Mouse (Mus musculus) brown adipose tissue, adult 24 weeks (tissue): ENCODE measurements around the gene Clgn. TPM values are rescaled to one million over a fixed set of nuclear protein-coding genes. Genes with fewer than 3 reads are reported as not detected.
"Not testable (repeated sequence)": the region's sequence is repeated elsewhere in the genome, so short reads cannot be mapped to it uniquely, and the experiment has no call there.

Source experiments
- H3K27ac ChIP-seq: fragments of 200-500 bp; replicated peaks from 2 replicates; pipeline ENCODE4 v1.5.1; 2012; ENCODE audit warnings: low read depth, mild to moderate bottlenecking, low read length
- H3K4me1 ChIP-seq: fragments of 200-500 bp; 2 replicates; pipeline ENCODE4 v1.6.1; 2012; ENCODE audit warnings: low read length, mixed read lengths; ENCODE audit not compliant: control insufficient read depth, insufficient read depth, insufficient read length
- H3K4me3 ChIP-seq: fragments of 200-500 bp; 2 replicates; pipeline ENCODE4 v1.5.1; 2012; ENCODE audit warnings: low read depth, mild to moderate bottlenecking, low read length, moderate library complexity; ENCODE audit not compliant: insufficient read depth
- polyA plus RNA-seq: library from polyadenylated mRNA; stranded (reverse); fragments of >200 nt; gene quantifications from 2 replicates; pipeline ENCODE4 v1.2.4, GENCODE M21; 2012; ENCODE audit not compliant: missing spikeins, insufficient read depth, insufficient read length

Clgn gene
- polyA plus RNA-seq, 1 experiment, result not detected

DNA sequence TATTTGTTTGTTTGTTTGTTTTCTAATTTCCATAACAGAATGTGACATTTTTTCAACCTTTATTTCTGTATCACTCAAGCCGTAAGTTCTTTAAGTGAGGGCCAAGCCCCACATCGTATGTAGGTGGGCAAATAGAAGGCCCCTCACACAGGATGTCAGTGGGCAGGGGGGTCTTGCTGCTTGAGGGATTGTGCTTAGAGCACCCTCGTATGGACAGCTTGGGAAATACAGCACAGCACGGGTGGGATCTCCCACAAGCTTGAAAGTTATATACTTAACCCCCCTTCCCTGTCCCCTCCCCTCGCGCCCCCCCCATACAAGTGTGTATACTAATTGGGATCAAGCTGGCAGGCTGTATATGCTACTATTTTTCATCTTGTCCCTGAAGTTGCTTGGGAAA is 17.2 kb downstream of the Clgn start:
- Histone ChIP-seq H3K4me1 (no peaks in the 10 kb centered on the region), H3K4me3 (no peak overlapping the region)

DNA sequence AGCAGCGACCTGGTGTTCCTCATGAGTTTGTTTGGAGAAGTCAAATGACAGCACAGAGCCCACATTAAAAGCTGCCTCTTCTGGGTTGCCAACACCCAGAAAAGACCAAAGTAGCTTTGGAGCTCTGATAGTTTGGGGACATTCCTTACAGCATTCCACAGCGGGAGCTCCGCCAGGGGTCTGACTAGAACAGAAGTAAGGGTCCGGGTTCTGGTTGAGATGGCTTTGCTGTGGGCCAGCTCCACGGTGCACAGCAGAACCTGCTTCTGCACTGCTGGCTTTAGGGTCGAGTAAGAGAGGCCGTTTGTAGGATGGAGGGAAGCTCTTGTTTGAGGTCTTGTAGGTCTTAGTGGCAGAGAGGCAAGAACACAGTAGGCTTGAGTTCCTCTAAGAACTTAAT is 18.8 kb downstream of the Clgn start:
- H3K4me1 ChIP-seq, result no peaks in the 10 kb centered on the region

More for the DNA sequence above, 17.2 kb downstream of the Clgn start:
- H3K27ac ChIP-seq, result no peak overlapping the region

DNA sequence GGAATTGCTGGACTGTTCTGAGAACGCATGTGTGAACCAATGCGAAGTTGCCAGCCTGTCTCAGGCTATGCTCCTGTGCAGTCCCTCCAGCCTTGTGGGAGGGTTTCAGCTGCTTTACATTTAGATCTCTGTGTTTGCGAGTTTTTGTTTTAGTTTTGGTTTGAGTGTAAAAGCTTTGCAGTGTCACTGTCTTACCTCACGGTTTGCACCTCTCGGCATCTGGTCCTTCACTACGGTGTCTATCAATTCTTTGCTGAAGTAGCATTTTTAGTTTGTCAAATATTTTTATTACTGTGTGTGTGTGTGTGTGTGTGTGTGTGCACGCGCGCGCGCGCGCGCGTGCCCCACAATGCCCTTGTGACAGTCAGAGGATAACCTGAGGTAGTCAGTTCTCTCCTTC is 27.2 kb downstream of the Clgn start:
- H3K4me3 ChIP-seq, result no peak overlapping the region
- no peak overlapping the region for H3K27ac ChIP-seq
- no peaks in the 10 kb centered on the region; the same call in 1 of the 2 replicates for H3K4me1 ChIP-seq

More for the DNA sequence above, 18.8 kb downstream of the Clgn start:
- Histone ChIP-seq H3K27ac (no peak overlapping the region), H3K4me3 (no peak overlapping the region)

DNA sequence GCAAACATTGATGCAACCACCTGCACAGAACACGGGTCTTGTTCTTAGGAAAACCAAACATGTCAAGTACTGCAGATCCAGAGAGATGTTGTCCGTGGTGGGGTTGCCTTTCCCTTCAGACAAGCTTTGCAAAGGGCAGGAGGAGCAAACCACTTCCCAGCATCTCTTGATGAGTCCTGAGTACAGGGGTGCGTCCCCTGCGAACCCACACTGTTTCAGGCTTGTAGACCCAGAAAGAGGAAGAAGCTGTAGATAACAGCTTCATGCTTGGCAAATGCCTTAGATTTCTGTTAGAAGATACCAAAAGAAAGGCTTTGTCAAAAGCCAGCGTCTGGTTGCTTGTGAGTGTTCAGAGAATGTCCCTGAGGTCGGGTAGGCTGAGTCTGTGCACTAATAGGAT is 28.3 kb downstream of the Clgn start:
- H3K4me1 ChIP-seq, result no peaks in the 10 kb centered on the region; the same call in 1 of the 2 replicates
- H3K27ac ChIP-seq, result no peak overlapping the region
- H3K4me3 ChIP-seq, result no peak overlapping the region

DNA sequence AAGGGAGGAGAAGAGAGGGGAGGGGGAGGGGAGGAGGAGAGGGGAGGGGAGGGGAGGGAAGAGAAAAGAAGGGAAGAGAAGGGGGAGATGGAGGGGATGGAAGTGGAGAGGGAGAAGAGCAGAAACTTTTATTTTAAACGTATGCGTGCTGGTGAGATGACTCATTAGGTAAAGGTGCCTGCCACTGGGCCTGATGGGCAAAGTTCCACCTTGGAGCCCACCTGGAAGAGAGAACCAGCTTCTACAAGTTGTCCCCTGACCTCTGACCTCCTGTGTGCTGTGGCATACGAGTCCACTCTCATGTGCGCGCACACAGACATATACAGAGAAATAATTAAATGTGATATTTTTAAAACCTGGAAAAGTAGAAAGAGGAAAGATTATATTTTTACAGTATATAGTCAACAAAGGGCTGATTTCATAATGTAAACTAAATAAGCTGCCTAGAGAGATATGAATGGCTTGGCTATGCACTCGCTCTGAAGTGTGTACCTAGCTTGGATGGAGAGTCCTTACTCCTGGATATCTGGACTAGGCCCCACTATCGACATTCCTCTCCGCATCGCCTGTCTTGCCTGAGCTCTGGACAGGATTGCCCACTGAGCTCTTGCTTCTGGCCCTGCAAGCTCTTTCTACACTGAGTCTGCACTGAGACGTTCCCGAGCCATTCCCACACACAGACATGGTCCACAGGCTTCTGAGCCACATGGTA is 29.3 kb downstream of the Clgn start:
- Histone ChIP-seq H3K4me1 (no peaks in the 10 kb centered on the region; the same call in 1 of the 2 replicates), H3K4me3 (no peak overlapping the region), H3K27ac (no peak overlapping the region)

DNA sequence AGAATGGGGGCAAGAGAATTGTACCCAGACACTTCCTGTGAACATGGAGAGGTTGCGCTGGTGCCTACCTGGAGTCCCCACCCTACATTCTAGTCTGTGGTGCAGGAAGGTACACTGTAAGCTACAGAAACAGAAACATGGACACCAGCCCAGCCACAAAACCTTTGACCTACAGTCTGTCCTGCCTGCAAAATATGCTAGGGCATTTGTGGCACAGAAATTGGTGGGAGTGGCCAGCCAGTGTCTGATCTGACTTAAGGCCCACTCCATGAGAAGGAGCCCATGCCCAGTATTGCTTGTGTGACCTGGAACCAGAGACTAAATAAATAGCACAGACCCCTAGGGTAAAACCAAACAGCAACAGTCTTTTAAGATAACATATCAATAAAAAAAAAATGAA is 31.7 kb downstream of the Clgn start:
- Histone ChIP-seq H3K4me1 (no peaks in the 10 kb centered on the region; the same call in 1 of the 2 replicates), H3K27ac (peak overlapping the region; percentile 77), H3K4me3 (no peak overlapping the region)

DNA sequence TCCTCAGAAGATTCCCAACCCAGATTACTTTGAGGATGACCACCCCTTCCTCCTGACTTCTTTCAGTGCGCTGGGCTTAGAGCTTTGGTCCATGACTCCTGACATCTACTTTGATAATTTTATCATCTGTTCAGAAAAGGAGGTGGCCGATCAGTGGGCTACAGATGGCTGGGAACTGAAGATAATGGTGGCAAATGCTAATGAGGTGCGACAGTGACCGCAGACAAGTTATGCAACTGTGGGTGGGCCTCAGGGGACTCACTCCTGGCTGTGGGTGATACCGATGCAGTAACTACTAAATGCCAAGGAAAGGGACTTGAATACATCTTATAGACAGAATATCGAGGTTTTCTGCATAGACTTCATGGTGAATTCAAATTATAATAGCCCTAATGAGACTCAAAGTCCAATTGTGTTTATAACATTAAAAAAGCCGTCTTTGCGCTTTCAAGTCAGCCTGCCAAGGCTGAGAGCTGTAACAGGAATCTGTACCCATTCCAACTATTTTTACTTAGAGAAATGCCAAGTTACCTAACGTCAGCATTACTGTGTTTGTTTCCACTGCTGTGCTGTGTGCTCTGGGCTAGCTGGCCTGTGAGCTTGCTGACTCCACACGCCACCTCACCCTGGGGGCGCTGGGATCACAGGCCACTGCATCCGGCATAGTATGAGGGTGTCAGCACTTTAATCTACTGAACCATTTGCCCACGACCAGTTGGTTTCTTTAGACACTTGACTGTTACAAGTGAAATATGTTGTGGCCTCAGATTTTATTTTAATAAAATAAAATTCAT is 33.6 kb downstream of the Clgn start:
- peak overlapping the region; percentile 78 for H3K27ac ChIP-seq
- H3K4me1 ChIP-seq, result no peaks in the 10 kb centered on the region; the same call in 1 of the 2 replicates
- no peak overlapping the region for H3K4me3 ChIP-seq

DNA sequence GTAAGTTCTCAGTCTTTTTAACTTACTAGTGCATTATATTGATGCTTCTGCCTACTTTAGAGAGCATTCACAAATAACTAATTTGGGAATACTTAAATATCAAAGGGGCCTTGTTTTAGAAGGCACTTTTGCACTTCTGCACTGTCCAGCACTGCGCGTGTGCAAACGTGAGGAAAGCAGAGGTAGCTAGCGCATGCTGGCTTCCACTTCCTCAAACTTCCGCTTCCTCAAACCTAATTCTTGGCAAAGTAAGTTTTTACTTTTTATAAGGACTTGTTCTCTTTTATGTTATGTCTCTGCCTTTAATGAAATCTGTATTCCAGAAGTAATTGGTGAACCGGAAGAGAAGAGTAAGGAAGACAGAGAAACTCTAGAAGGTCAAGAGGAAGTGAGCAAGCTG is 35.5 kb downstream of the Clgn start:
- Histone ChIP-seq H3K27ac (no peak overlapping the region), H3K4me3 (no peak overlapping the region), H3K4me1 (no peaks in the 10 kb centered on the region; the same call in 1 of the 2 replicates)

DNA sequence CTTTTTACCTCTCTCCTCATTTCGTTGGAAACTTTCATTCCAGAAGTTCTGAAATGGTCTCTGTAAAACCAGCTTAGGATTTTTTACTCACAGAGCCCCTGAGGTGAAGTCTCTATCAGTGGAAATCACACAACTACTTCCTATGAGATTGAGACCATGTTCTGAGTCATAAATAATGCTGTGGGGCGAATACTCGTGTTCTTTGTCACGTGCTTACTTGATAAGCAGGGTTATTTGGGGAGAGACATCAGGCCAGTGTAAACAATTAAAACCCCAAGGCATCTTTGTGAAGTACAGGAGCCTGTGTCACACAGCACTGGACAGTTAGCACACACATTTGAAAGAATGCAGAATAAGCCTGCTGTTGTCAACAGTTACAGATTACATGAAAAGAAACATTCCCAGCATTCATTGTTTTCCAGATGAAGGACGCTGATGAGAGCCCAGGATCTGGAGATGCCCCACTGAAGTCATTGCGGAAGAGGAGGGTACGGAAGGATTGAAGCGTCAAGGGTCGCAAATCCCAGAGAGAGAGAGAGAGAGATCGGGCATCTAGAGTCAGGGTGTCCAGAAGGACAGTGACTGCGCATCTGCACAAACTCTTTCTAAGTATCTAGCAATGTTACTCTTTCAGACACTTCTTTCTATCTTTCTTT is 36.6 kb downstream of the Clgn start:
- Histone ChIP-seq H3K4me3 (no peak overlapping the region), H3K27ac (no peak overlapping the region), H3K4me1 (no peaks in the 10 kb centered on the region; the same call in 1 of the 2 replicates)

DNA sequence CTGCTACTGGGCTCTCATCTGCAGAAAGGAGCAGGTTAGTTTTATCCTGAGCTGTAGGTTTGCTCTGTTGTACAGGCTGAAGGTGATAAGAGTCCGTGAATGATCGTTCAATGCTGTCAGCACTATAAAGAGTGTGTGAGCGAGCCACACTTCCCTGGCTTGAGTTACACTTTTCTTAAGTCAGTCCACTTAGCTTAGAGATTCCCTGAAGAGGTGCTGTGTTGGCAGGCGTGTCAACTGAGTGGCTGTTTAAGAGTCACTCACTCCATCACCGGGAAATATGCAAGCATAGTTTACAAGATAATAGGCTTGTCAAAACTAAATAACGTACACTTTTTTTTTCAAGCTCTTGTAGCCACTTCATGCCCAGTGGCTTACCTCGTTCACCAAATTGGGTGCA is 37.3 kb downstream of the Clgn start:
- Histone ChIP-seq H3K4me1 (no peaks in the 10 kb centered on the region), H3K27ac (no peak overlapping the region), H3K4me3 (no peak overlapping the region)

DNA sequence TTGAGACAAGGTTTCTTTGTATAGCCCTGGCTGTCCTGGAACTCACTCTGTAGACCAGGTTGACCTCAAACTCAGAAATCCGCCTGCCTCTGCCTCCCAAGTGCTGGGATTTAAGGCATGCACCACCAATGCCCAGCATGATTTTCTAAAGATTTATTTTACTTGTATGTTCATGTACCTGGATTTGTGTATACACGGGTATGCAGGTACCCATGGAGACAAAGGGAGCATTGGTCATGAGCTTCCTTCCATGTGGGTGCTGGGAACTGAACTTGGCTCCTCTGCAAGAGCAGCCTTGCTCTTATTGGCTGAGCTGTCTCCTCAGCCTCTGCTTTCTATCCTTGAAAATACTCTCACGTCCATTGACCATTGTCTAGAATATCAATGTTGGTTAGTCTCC is 39.0 kb downstream of the Clgn start:
- H3K4me1 ChIP-seq, H3K4me3 ChIP-seq, H3K27ac ChIP-seq: not testable (repeated sequence)

DNA sequence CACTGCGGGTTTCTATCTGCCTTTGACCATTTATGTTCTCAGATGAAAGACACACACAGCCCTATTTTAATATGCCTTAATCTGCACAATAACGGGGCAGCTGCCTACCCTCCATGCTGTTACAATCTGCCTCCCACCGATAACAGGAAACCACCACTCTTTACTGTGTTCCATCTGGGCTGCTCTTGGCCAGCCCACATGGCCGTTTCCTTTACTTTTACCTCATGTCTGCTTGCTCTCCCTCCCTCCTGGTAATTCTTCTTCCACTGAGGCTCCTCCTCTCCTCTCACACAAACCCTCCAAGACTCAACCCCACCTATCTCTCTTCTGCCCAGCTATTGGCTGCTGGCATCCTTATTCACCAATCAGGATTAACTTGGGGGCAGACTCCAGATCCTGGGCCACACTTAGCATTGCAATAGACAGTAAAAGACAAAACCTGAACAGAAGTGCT is 39.4 kb downstream of the Clgn start:
- Histone ChIP-seq H3K4me1 (no peaks in the 10 kb centered on the region), H3K4me3 (no peak overlapping the region), H3K27ac (no peak overlapping the region)

DNA sequence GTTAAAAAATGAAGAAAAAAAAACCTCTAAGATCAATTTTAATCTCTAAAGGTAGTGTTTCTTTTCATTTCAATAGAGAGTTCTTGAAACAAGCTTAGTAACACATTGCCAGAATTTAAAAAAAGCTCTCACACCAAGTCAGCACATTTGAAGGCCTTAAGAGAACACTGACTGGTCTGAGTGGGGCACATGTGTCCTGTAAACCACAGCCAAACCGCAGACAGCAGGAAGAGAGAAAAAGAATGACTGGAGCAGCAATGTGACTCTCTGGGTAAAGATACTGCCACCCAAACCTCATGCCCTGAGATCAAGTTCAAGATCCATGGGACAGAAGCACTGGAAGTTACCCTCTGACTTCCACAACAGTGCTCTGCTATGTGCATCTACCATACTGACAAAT is 47.4 kb downstream of the Clgn start:
- no peak overlapping the region for H3K4me3 ChIP-seq
- H3K4me1 ChIP-seq, result no peaks in the 10 kb centered on the region
- H3K27ac ChIP-seq, result no peak overlapping the region

DNA sequence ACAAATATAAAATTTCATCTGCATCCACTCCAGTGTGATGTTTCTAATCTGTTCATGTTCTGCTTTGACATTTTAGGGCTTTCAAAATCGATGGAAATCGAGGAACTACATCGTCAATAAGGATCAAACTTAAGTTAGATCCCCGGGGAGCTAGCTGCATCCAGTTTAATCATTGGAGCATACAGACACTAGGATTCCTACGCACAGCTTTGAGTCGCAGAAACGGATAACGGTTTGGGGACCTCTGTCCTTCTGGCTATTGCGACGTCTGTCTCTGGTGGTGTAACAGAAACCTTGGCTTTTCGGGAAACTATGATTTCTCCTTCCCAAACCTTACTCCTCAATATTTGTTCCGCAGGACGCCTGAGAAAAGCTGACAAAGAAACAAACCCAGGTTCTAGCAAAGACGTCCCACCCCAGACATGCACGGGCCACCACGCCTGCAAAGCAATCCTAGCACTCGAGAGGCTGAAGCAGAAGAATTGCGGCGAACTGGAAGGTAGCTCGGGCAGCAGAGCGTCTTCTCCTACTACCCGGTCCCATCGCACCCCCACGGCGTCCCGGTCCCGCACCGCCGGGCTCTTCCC is 52.1 kb downstream of the Clgn start:
- Histone ChIP-seq H3K4me3 (peak overlapping the region; percentile 81), H3K4me1 (no peaks in the 10 kb centered on the region), H3K27ac (peak overlapping the region; percentile 22; the same call in 1 of the 2 replicates)
